Mouse (Mus musculus) MEL (cell line): Measurements from ENCODE around the gene Cbr1. TPM values are rescaled to one million over a fixed set of nuclear protein-coding genes. Genes with fewer than 3 reads are reported as not detected.

Experiments
- DNase-seq: peaks from one replicate; pipeline ENCODE4 v3.0.0; 2011; ENCODE audit warnings: low read depth, low spot score
- H3K27ac ChIP-seq: 2 replicates; pipeline ENCODE4 v1.5.1; 2012; ENCODE audit warnings: low read depth, mild to moderate bottlenecking, control low read depth, low read length, moderate library complexity; ENCODE audit not compliant: control insufficient read depth
- H3K27me3 ChIP-seq, 2 experiments: fragments of 150-350 bp in 1 of 2; sonication (generic) in 1 of 2; 2 replicates each; pipeline ENCODE4 v1.6.1; 2012; ENCODE audit warnings: low read length in 2 of 2, mild to moderate bottlenecking in 2 of 2, improper control_type of control experiment in 1 of 2, moderate library complexity in 1 of 2; ENCODE audit not compliant: insufficient read depth in 2 of 2, control insufficient read depth in 1 of 2
- H3K36me3 ChIP-seq, 2 experiments: 2 replicates each; pipeline ENCODE4 v1.6.1; 2012 to 2014; ENCODE audit warnings: low read length in 2 of 2, improper control_type of control experiment in 1 of 2, inconsistent platforms in 1 of 2, mild to moderate bottlenecking in 1 of 2; ENCODE audit not compliant: insufficient read depth in 2 of 2, control insufficient read depth in 1 of 2
- H3K4me1 ChIP-seq, 2 experiments: fragments of 150-350 bp in 1 of 2; sonication (generic) in 1 of 2; 2 replicates each; pipeline ENCODE4 v1.6.1; 2012; ENCODE audit warnings: low read length in 2 of 2, improper control_type of control experiment in 1 of 2, mild to moderate bottlenecking in 1 of 2; ENCODE audit not compliant: insufficient read depth in 2 of 2, control insufficient read depth in 1 of 2
- H3K4me3 ChIP-seq, 2 experiments: fragments of 150-350 bp in 1 of 2; sonication (generic) in 1 of 2; 2 replicates each; pipeline ENCODE4 v1.5.1; 2012; ENCODE audit warnings: low read depth in 2 of 2, low read length in 2 of 2, mild to moderate bottlenecking in 2 of 2, moderate library complexity in 2 of 2, control low read depth in 1 of 2, improper control_type of control experiment in 1 of 2; ENCODE audit not compliant: control insufficient read depth in 1 of 2, insufficient read depth in 1 of 2
- H3K79me2 ChIP-seq: 2 replicates; pipeline ENCODE4 v1.6.1; 2012; ENCODE audit warnings: mild to moderate bottlenecking, low read length, moderate library complexity; ENCODE audit not compliant: control insufficient read depth, poor library complexity, insufficient read depth
- H3K9ac ChIP-seq: 2 replicates; pipeline ENCODE4 v1.6.1; 2012; ENCODE audit warnings: low read depth, mild to moderate bottlenecking, control low read depth, low read length, moderate library complexity; ENCODE audit not compliant: control insufficient read depth, poor library complexity, severe bottlenecking
- H3K9me3 ChIP-seq: fragments of 150-350 bp; sonication (generic); replicated peaks from 2 replicates; pipeline ENCODE4 v1.6.1; 2012; ENCODE audit warnings: mild to moderate bottlenecking, low read length, improper control_type of control experiment, moderate library complexity; ENCODE audit not compliant: insufficient read depth
- BHLHE40 ChIP-seq: IDR thresholded peaks from 2 replicates; pipeline ENCODE4 v1.6.1; 2012; ENCODE audit warnings: low read depth, mild to moderate bottlenecking, inconsistent platforms, low read length, improper control_type of control experiment, borderline replicate concordance
- CHD1 ChIP-seq: IDR thresholded peaks from 2 replicates; pipeline ENCODE4 v1.6.1; 2012; ENCODE audit warnings: low read depth, mild to moderate bottlenecking, inconsistent platforms, low read length, improper control_type of control experiment
- CHD2 ChIP-seq: IDR thresholded peaks from 2 replicates; pipeline ENCODE4 v1.6.1; 2011; ENCODE audit warnings: low read length, improper control_type of control experiment
- E2F4 ChIP-seq: IDR thresholded peaks from 2 replicates; pipeline ENCODE4 v1.6.1; 2011; ENCODE audit warnings: low read depth, low read length, improper control_type of control experiment, borderline replicate concordance
- ELF1 ChIP-seq: IDR thresholded peaks from 2 replicates; pipeline ENCODE4 v1.6.1; 2014; ENCODE audit warnings: low read depth, mild to moderate bottlenecking, inconsistent platforms, low read length, improper control_type of control experiment, moderate library complexity
- EP300 ChIP-seq, 2 experiments: IDR thresholded peaks; 2 replicates each; pipeline ENCODE4 v1.6.1; 2011; ENCODE audit warnings: improper control_type of control experiment in 2 of 2, low read length in 2 of 2, low read depth in 1 of 2, mild to moderate bottlenecking in 1 of 2
- ETS1 ChIP-seq: IDR thresholded peaks from 2 replicates; pipeline ENCODE4 v1.6.1; 2012; ENCODE audit warnings: low read depth, mild to moderate bottlenecking, inconsistent platforms, low read length, improper control_type of control experiment, moderate library complexity
- GABPA ChIP-seq: IDR thresholded peaks from 2 replicates; pipeline ENCODE4 v1.6.1; 2012; ENCODE audit warnings: low read depth, mild to moderate bottlenecking, inconsistent platforms, low read length, improper control_type of control experiment, moderate library complexity
- KAT2A ChIP-seq: conservative IDR thresholded peaks from 2 replicates; pipeline ENCODE4 v1.6.1; 2012; ENCODE audit warnings: low read depth, low read length, improper control_type of control experiment, inconsistent platforms
- MAX ChIP-seq: IDR thresholded peaks from 2 replicates; pipeline ENCODE4 v1.6.1; 2011; ENCODE audit warnings: low read length, improper control_type of control experiment
- MEF2A ChIP-seq: IDR thresholded peaks from 2 replicates; pipeline ENCODE4 v1.6.1; 2014; ENCODE audit warnings: low read depth, mild to moderate bottlenecking, inconsistent platforms, low read length, improper control_type of control experiment; ENCODE audit not compliant: poor library complexity, insufficient replicate concordance, severe bottlenecking; ENCODE audit errors: extremely low read depth
- MXI1 ChIP-seq: IDR thresholded peaks from 2 replicates; pipeline ENCODE4 v1.6.1; 2011; ENCODE audit warnings: mild to moderate bottlenecking, low read depth, low read length, improper control_type of control experiment
- MYC ChIP-seq: IDR thresholded peaks from 2 replicates; pipeline ENCODE4 v1.6.1; 2011; ENCODE audit warnings: low read depth, mild to moderate bottlenecking, low read length, improper control_type of control experiment, moderate library complexity
- NELFE ChIP-seq: IDR thresholded peaks from 2 replicates; pipeline ENCODE4 v1.6.1; 2011; ENCODE audit warnings: low read depth, low read length, improper control_type of control experiment
- NRF1 ChIP-seq: IDR thresholded peaks from 2 replicates; pipeline ENCODE4 v1.6.1; 2014; ENCODE audit warnings: low read depth, mild to moderate bottlenecking, inconsistent platforms, low read length, improper control_type of control experiment, moderate library complexity; ENCODE audit not compliant: poor library complexity, insufficient read depth, severe bottlenecking
- POLR2AphosphoS2 ChIP-seq: IDR thresholded peaks from 2 replicates; pipeline ENCODE4 v1.6.1; 2011; ENCODE audit warnings: low read length, improper control_type of control experiment
- POLR2AphosphoS5 ChIP-seq: IDR thresholded peaks from 2 replicates; pipeline ENCODE4 v1.6.1; 2012; ENCODE audit warnings: low read depth, borderline replicate concordance, mild to moderate bottlenecking, inconsistent platforms, low read length, moderate library complexity, mixed read lengths
- RAD21 ChIP-seq: IDR thresholded peaks from 2 replicates; pipeline ENCODE4 v1.6.1; 2011; ENCODE audit warnings: mild to moderate bottlenecking, low read depth, low read length, improper control_type of control experiment
- TBP ChIP-seq: IDR thresholded peaks from 2 replicates; pipeline ENCODE4 v1.8.0; 2011; ENCODE audit warnings: low read depth, low read length, improper control_type of control experiment
- TCF12 ChIP-seq: IDR thresholded peaks from 2 replicates; pipeline ENCODE4 v1.6.1; 2014; ENCODE audit warnings: low read depth, mild to moderate bottlenecking, inconsistent platforms, low read length, improper control_type of control experiment, moderate library complexity
- USF1 ChIP-seq: IDR thresholded peaks from 2 replicates; pipeline ENCODE4 v1.6.1; 2014; ENCODE audit warnings: low read depth, mild to moderate bottlenecking, inconsistent platforms, low read length, improper control_type of control experiment, moderate library complexity
- USF2 ChIP-seq, 2 experiments: IDR thresholded peaks; 2 replicates each; pipeline ENCODE4 v1.6.1; 2011 to 2012; ENCODE audit warnings: improper control_type of control experiment in 2 of 2, low read length in 2 of 2, borderline replicate concordance in 1 of 2, inconsistent platforms in 1 of 2, low read depth in 1 of 2, mild to moderate bottlenecking in 1 of 2; ENCODE audit not compliant: insufficient read depth in 1 of 2
- ZC3H11A ChIP-seq: IDR thresholded peaks from 2 replicates; pipeline ENCODE4 v1.6.1; 2012; ENCODE audit warnings: low read depth, mild to moderate bottlenecking, inconsistent platforms, low read length, improper control_type of control experiment
- ZKSCAN1 ChIP-seq: IDR thresholded peaks from 2 replicates; pipeline ENCODE4 v1.6.1; 2012; ENCODE audit warnings: low read depth, mild to moderate bottlenecking, inconsistent platforms, low read length, improper control_type of control experiment, moderate library complexity
- ZNF384 ChIP-seq: IDR thresholded peaks from 2 replicates; pipeline ENCODE4 v1.6.1; 2012; ENCODE audit warnings: low read depth, mild to moderate bottlenecking, inconsistent platforms, low read length, improper control_type of control experiment
- polyA plus RNA-seq, 2 experiments: library from polyadenylated mRNA; stranded (reverse) in 1 of 2; unstranded in 1 of 2; fragments of >175 nt in 1 of 2; fragments of >200 nt in 1 of 2; gene quantifications; 2 replicates each; pipeline versions ENCODE4 v1.2.1 to v1.2.4; 2012; ENCODE audit warnings: low replicate concordance in 2 of 2, low read depth in 1 of 2; ENCODE audit not compliant: insufficient read length in 2 of 2, insufficient read depth in 1 of 2, missing spikeins in 1 of 2
- total RNA-seq: library from RNA; depleted of rRNA; stranded (reverse); fragments of 300-350 nt; gene quantifications from 2 replicates; pipeline ENCODE4 v1.2.3, GENCODE M21; 2012

Gene Cbr1
- total and polyA plus RNA-seq, 3 experiments = 63.0 to 140 TPM; not detected in 1

DNA sequence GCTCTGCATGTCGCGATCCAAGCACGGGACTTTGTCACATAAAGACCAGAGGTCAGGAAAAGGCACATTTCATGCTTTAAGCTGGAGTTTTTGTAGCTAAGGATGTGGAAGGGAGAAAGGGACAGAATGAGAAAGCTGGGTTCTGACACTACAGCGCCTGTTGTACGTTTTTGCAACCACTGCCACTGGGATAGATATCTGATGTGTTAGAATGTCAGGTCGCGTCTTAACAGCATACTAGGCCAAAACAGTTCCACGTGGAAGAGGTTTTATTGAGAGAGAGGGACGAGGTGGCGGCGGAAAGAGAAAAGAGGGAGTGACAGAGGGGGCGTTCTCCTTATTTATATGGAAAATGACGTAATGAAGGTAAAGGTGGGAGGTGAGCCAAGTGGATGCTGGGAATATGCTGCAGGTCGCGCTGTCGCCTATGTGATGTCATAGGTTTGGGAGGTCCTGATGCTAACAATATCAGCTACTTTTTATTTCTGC is 1.1 kb upstream of the Cbr1 start (continued):
- TF ChIP-seq RAD21 (no peak), MYC (0 out of 2 replicates have a peak, but pooled peaks have one; percentile 68), ZKSCAN1 (no peak), CHD1 (peak; percentile 79; the same call in 1 of the 2 replicates), USF1 (no peak), TBP (peak; percentile 96), BHLHE40 (no peak), EP300 (IDR thresholded peaks at IDR 0.05; ENCODE audit: low read depth in 1 of 2, low read length in 2 of 2) (no peak), TCF12 (peak; percentile 5; the same call in 1 of the 2 replicates), POLR2AphosphoS5 (no peak), USF2 (IDR thresholded peaks at IDR 0.05; ENCODE audit: borderline replicate concordance in 1 of 2, insufficient read depth in 1 of 2, low read depth in 1 of 2, low read length in 2 of 2) (no peak), MAX (peak; percentile 84), MEF2A (no peak), POLR2AphosphoS2 (no peak), ELF1 (no peak), KAT2A (peak; percentile 59; the same call in 1 of the 2 replicates)

DNA sequence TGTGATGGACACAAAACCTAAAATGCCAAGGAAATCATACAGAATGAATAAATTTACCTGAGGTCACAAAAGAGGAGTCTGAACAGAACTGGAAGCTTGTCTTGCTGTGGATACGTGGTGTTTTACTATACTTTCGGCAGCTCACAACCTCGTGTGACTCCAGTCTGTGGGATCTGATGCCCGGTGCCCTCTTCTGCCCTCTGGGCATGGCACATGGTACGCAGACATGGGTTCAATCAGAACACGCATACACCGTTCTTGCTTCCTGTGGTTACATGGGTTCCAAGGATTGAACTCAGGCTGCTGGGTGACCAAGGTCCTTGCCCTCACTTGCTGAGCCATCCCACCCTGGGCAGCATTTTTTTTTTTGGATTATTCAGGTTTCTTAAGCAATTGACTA is 493 bp downstream of the Cbr1 start:
- peaks cover 0 to 7% of the 10 kb centered on the region in 2 experiments; a peak in 2 of 4 replicates for H3K4me1 ChIP-seq
- no peak overlapping the region for H3K27ac ChIP-seq
- no peak for TF ChIP-seq ZC3H11A
- TF ChIP-seq GABPA = no peak
- TF ChIP-seq NELFE = no peak
- TF ChIP-seq ETS1 = no peak
- TF ChIP-seq KAT2A = no peak
- no peak for TF ChIP-seq NRF1
- no peak for TF ChIP-seq ELF1
- TF ChIP-seq ZKSCAN1 = no peak
- no peak for TF ChIP-seq E2F4
- TF ChIP-seq USF2 (IDR thresholded peaks at IDR 0.05; ENCODE audit: borderline replicate concordance in 1 of 2, insufficient read depth in 1 of 2, low read depth in 1 of 2, low read length in 2 of 2) = no peak
- no peak for TF ChIP-seq MXI1
- TF ChIP-seq ZNF384 = no peak
- no peak for TF ChIP-seq CHD2
- no peak for TF ChIP-seq RAD21
- peaks cover 0 to 12% of the 10 kb centered on the region in 2 experiments; a peak in 2 of 4 replicates for H3K36me3 ChIP-seq
- no peak overlapping the region for H3K9ac ChIP-seq
- peaks cover 12% of the 10 kb centered on the region for H3K79me2 ChIP-seq
- H3K4me3 ChIP-seq = no peak overlapping the region
- no peaks in the 10 kb centered on the region for H3K27me3 ChIP-seq
- DNase-seq = no peak
- no peaks in the 10 kb centered on the region for H3K9me3 ChIP-seq
